Comparison of ENCODE assay signal across 8 mouse cellular contexts in the genomic region with DNA sequence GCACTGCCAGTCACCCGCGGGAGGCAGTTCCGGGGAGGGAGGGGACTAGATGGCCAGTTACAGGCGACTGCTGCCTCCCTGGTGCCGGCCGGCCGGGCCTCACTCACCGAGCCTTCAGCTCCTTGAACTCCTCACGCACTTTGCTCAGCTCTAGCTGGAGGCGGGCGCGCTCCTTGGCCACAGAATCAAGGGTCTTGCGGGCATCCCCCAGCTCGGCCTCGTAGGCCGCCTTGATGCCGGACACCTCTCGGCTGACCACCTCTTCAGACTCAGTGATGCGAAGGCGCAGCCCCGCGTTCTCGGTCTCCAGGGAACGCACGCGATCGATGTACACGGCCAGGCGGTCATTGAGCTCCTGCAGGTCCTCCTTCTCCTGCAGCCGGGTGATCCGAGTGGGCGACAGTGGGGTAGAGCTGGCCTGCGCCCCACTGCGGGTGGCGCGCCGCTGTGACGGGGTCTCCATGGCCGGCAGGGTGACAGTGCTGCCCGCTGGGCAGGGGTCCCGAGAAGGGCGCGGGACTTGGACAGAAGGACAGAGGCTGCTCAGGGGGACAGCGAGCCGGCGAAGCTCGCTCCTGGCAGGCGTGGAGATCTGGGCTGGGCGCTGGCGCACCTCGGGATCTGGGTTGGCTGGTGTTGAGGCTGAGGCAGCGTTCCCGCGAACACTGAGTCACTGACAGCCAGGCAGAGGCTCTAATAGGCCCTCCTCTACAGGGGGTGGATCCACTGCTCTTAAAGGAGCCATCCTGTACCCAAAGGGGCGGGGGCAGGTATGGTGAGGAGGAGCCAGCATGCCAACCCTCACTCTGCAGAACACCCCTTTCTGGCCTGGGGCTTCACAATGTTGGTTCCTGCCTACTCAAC. TPM values are rescaled to one million over a fixed set of nuclear protein-coding genes. Genes with fewer than 3 reads are reported as not detected.
DNase-seq lines count a peak whose midpoint lies in the region; ATAC-seq and TF ChIP-seq lines count a peak whose summit lies in the region.

No protein-coding gene starts in this region.

- peak overlapping the region; percentile 67 for H3K9ac ChIP-seq in forebrain, postnatal 0 days

- H3K4me3 ChIP-seq in cerebellum, adult 2 months (replicated peaks; ENCODE audit: insufficient read depth, low read depth, low read length) = peak overlapping the region; percentile 90
- H3K4me3 ChIP-seq in forebrain, postnatal 0 days (ENCODE audit: low read depth, low read length) = peak overlapping the region; percentile 63
- peak overlapping the region; percentile 98 for H3K4me3 ChIP-seq in layer of hippocampus, adult 2 months

- WGBS in cerebellum, adult 2 months = under 1% methylated on average over 55 of the region's 55 CpGs
- under 1% methylated on average over 55 of the region's 55 CpGs for WGBS in forebrain, postnatal 0 days

- H3K36me3 ChIP-seq in forebrain, postnatal 0 days (ENCODE audit: insufficient read depth) = no peaks in the 10 kb centered on the region

- peak overlapping the region; percentile 96 for H3K4me2 ChIP-seq in forebrain, postnatal 0 days (ENCODE audit: low read depth)

- peaks cover 14% of the 10 kb centered on the region for H3K4me1 ChIP-seq in cerebellum, adult 2 months (ENCODE audit: control insufficient read depth, insufficient read depth, low read length)
- peaks cover 17% of the 10 kb centered on the region for H3K4me1 ChIP-seq in forebrain, postnatal 0 days (ENCODE audit: insufficient read depth)

- H3K27ac ChIP-seq in cerebellum, adult 2 months (ENCODE audit: insufficient read depth, low read length) = peak overlapping the region; percentile 83
- H3K27ac ChIP-seq in forebrain, postnatal 0 days (ENCODE audit: low read depth, low read length) = peak overlapping the region; percentile 66
- peak overlapping the region; percentile 92 for H3K27ac ChIP-seq in layer of hippocampus, adult 2 months

- intact Hi-C loops in heart, postnatal 36 days (cut with DNase I) = loop anchor here (1.0 kb wide), 1 partner anchor 9 kb away; no protein-coding TSS in a partner anchor

- H3K27me3 ChIP-seq in cerebellum, adult 2 months (ENCODE audit: control insufficient read depth, insufficient read depth, low read length) = no peaks in the 10 kb centered on the region
- no peaks in the 10 kb centered on the region; the same call in 1 of the 2 replicates for H3K27me3 ChIP-seq in forebrain, postnatal 0 days (ENCODE audit: insufficient read depth, low read length)

- peak; percentile 99 for TF ChIP-seq POLR2A in cerebellum, adult 2 months (IDR thresholded peaks at IDR 0.05; ENCODE audit: borderline replicate concordance, insufficient read depth, low read length)

- no peak for TF ChIP-seq CTCF in cerebellum, adult 2 months (IDR thresholded peaks at IDR 0.05; ENCODE audit: borderline replicate concordance, insufficient read depth, low read depth, low read length)
- TF ChIP-seq CTCF in forebrain, postnatal 0 days (IDR thresholded peaks at IDR 0.05; ENCODE audit: low read depth) = 0 out of 2 replicates have a peak, but pooled peaks have one; percentile 1
- no peak for TF ChIP-seq CTCF in layer of hippocampus, adult 2 months (conservative IDR thresholded peaks at IDR 0.05)

- H3K9me3 ChIP-seq in forebrain, postnatal 0 days (ENCODE audit: low read length) = no peaks in the 10 kb centered on the region

- peak; percentile 98 for DNase-seq in NIH3T3 (ENCODE audit: low read depth)
- DNase-seq in cerebellum, adult 2 months = peak; percentile 95 to 96
- peak; percentile 89 for DNase-seq in forebrain, postnatal 0 days
- DNase-seq in heart, postnatal 36 days = peak; percentile 93 to 95
- peak; percentile 92 to 93 for DNase-seq in layer of hippocampus, adult 2 months (ENCODE audit: low spot score in 2 of 2)
- DNase-seq in lung, adult 18-20 months = peak; percentile 93 to 95
- DNase-seq in thymus, postnatal 36 days = peak; percentile 26 to 41

- peak; percentile 99 for ATAC-seq in forebrain, postnatal 0 days
- ATAC-seq in neutrophil, adult 5-6 weeks (ENCODE audit: extremely low read depth, insufficient number of reproducible peaks, low FRiP score, poor library complexity, severe bottlenecking) = peak; percentile 67

RNA-seq across cellular contexts. Expression of gene Lmna, which starts 6.9 kb away (rescaled TPM):
- polyA plus RNA-seq in cerebellum, adult 2 months (2012; rRNA removed) = 51.4 and 57.1 TPM in 2 replicates
- 49.4 and 71.3 TPM in 2 replicates for total RNA-seq in forebrain, postnatal 0 days (2014; rRNA removed)
- polyA plus RNA-seq in forebrain, postnatal 0 days (2015; fragmentation: Nextera tagmentation; extraction: Ambion mirVana) = 51.4 and 52.9 TPM in 2 replicates
- total RNA-seq in heart, postnatal 36 days (2021) = 100 to 1,000 TPM; 121 to 130 TPM
- 10 to 100 TPM; 34.6 to 36.1 TPM for total RNA-seq in layer of hippocampus, adult 2 months (2021)
- 8.1 and 9.4 TPM in 2 replicates for total RNA-seq in neutrophil, adult 5-6 weeks (2017)

RNA-seq across cellular contexts. Expression of gene Mex3a, which starts 29.3 kb away (rescaled TPM):
- 1.2 and 1.3 TPM in 2 replicates for polyA plus RNA-seq in cerebellum, adult 2 months (2012; rRNA removed)
- 64.5 and 71.9 TPM in 2 replicates for total RNA-seq in forebrain, postnatal 0 days (2014; rRNA removed)
- polyA plus RNA-seq in forebrain, postnatal 0 days (2015; fragmentation: Nextera tagmentation; extraction: Ambion mirVana) = 16.2 and 20.5 TPM in 2 replicates
- under 1 TPM; 0.22 to 0.58 TPM for total RNA-seq in heart, postnatal 36 days (2021)
- 1 to 10 TPM; 2.8 to 3.7 TPM for total RNA-seq in layer of hippocampus, adult 2 months (2021)
- total RNA-seq in neutrophil, adult 5-6 weeks (2017) = 0.47 and 0.49 TPM in 2 replicates

RNA-seq across cellular contexts. Expression of gene Sema4a, which starts 41.9 kb away (rescaled TPM):
- 31.6 and 31.8 TPM in 2 replicates for polyA plus RNA-seq in cerebellum, adult 2 months (2012; rRNA removed)
- total RNA-seq in forebrain, postnatal 0 days (2014; rRNA removed) = 31.5 and 33.0 TPM in 2 replicates
- 19.1 and 25.8 TPM in 2 replicates for polyA plus RNA-seq in forebrain, postnatal 0 days (2015; fragmentation: Nextera tagmentation; extraction: Ambion mirVana)
- 1 to 10 TPM; 3.1 to 3.6 TPM for total RNA-seq in heart, postnatal 36 days (2021)
- 10 to 100 TPM; 37.0 to 42.9 TPM for total RNA-seq in layer of hippocampus, adult 2 months (2021)
- 161 and 176 TPM in 2 replicates for total RNA-seq in neutrophil, adult 5-6 weeks (2017)

RNA-seq across cellular contexts. Expression of gene Rab25, which starts 45.2 kb away (rescaled TPM):
- polyA plus RNA-seq in cerebellum, adult 2 months (2012; rRNA removed) = 0.46 and 1.4 TPM in 2 replicates
- not detected in 2 replicates for total RNA-seq in forebrain, postnatal 0 days (2014; rRNA removed)
- polyA plus RNA-seq in forebrain, postnatal 0 days (2015; fragmentation: Nextera tagmentation; extraction: Ambion mirVana) = 0.33 TPM in 1 of 2 replicates, not detected in the other
- not detected for total RNA-seq in heart, postnatal 36 days (2021)
- total RNA-seq in layer of hippocampus, adult 2 months (2021) = not detected
- 0.47 and 1.1 TPM in 2 replicates for total RNA-seq in neutrophil, adult 5-6 weeks (2017)

RNA-seq across cellular contexts. Expression of gene Lamtor2, which starts 50.0 kb away (rescaled TPM):
- 143 and 159 TPM in 2 replicates for polyA plus RNA-seq in cerebellum, adult 2 months (2012; rRNA removed)
- 52.2 and 55.5 TPM in 2 replicates for total RNA-seq in forebrain, postnatal 0 days (2014; rRNA removed)
- 186 and 202 TPM in 2 replicates for polyA plus RNA-seq in forebrain, postnatal 0 days (2015; fragmentation: Nextera tagmentation; extraction: Ambion mirVana)
- 10 to 100 TPM; 94.6 to 99.1 TPM for total RNA-seq in heart, postnatal 36 days (2021)
- 100 to 1,000 TPM in 1 of 2 experiments, 10 to 100 TPM in 1; 96.0 to 106 TPM for total RNA-seq in layer of hippocampus, adult 2 months (2021)
- 66.6 and 68.0 TPM in 2 replicates for total RNA-seq in neutrophil, adult 5-6 weeks (2017)

Comparison
In these comparisons a context has a peak if more than half of its experiments do, and no peak if none do; other contexts are left out.
1. Peak in every context shown above with its lines: DNase-seq, ATAC-seq, H3K4me3 ChIP-seq and H3K27ac ChIP-seq.
2. DNase-seq: peak in every context shown above with its lines; median percentile 98 in NIH3T3; 96 in cerebellum, adult 2 months; 94 in heart, postnatal 36 days; 94 in lung, adult 18-20 months; 92 in layer of hippocampus, adult 2 months; 89 in forebrain, postnatal 0 days; 34 in thymus, postnatal 36 days.
3. RNA of gene Mex3a, which starts 29.3 kb away (total RNA-seq): 64.5 to 71.9 TPM in forebrain, postnatal 0 days; 2.8 to 3.7 TPM in layer of hippocampus, adult 2 months, 0.22 to 0.58 TPM in heart, postnatal 36 days and 0.47 to 0.49 TPM in neutrophil, adult 5-6 weeks; every median in the first group is over 10 times any median in the second.